9 mouse cellular contexts compared by ENCODE assay signal in genomic region chr2:97478925-97479298, GRCm38 (mm10).
DNase-seq lines count a peak whose midpoint lies in the region; ATAC-seq and TF ChIP-seq lines count a peak whose summit lies in the region.
"Had no signal": no experiment of that assay in that cellular context is flagged by ENCODE, and none has a peak within 500 bp of the region (broad histone marks: within the 10 kb centered on the region; RNA-seq: fewer than 3 reads in every experiment).

No protein-coding gene starts in this region.

- peaks cover 16% of the 10 kb centered on the region for H3K4me1 ChIP-seq in midbrain, embryonic 13.5 days (replicated peaks)
- H3K4me1 ChIP-seq in lung, adult 2 months (ENCODE audit: control insufficient read depth, insufficient read depth, low read length) = no peaks in the 10 kb centered on the region
- H3K4me1 ChIP-seq: lung, embryonic 15.5 days had no signal

- H3K4me3 ChIP-seq in midbrain, embryonic 13.5 days (replicated peaks) = no peak overlapping the region
- no peak overlapping the region for H3K4me3 ChIP-seq in lung, adult 2 months (replicated peaks; ENCODE audit: extremely low read depth, low read depth, low read length)
- H3K4me3 ChIP-seq: lung, embryonic 15.5 days had no signal

- no peak overlapping the region for H3K9ac ChIP-seq in midbrain, embryonic 13.5 days (replicated peaks)
- H3K9ac ChIP-seq: lung, embryonic 15.5 days had no signal

- DNase-seq in adipocyte (ENCODE audit: low spot score) = peak; percentile 77
- peak; percentile 43 for DNase-seq in cerebellum, adult 9-10 months
- DNase-seq in gastrocnemius, postnatal 36 days = peak; percentile 10 to 27
- no peak for DNase-seq in heart, adult 8-10 months (ENCODE audit: low spot score)
- DNase-seq in urinary bladder, postnatal 25 days (ENCODE audit: low spot score) = no peak
- no peak for DNase-seq in lung, adult 2 months

- ATAC-seq in midbrain, embryonic 13.5 days = peak; percentile 83
- ATAC-seq in monocyte, adult 5-6 weeks (replicated peaks; ENCODE audit: insufficient number of reproducible peaks, low FRiP score, low TSS enrichment, poor library complexity, severe bottlenecking) = no peak

- no peak for TF ChIP-seq CTCF in lung, adult 2 months (IDR thresholded peaks at IDR 0.05; ENCODE audit: insufficient read depth, low read length)

- intact Hi-C loops in gastrocnemius, postnatal 36 days (cut with DNase I) = no loop called here

- peak overlapping the region; percentile 46 for H3K4me2 ChIP-seq in midbrain, embryonic 13.5 days (replicated peaks)
- H3K4me2 ChIP-seq: lung, embryonic 15.5 days had no signal

- no peaks in the 10 kb centered on the region; the same call in 1 of the 2 replicates for H3K9me3 ChIP-seq in midbrain, embryonic 13.5 days
- H3K9me3 ChIP-seq: lung, embryonic 15.5 days had no signal

- H3K27me3 ChIP-seq in midbrain, embryonic 13.5 days = no peaks in the 10 kb centered on the region
- H3K27me3 ChIP-seq: lung, embryonic 15.5 days had no signal

- no peak for TF ChIP-seq POLR2A in lung, adult 2 months (IDR thresholded peaks at IDR 0.05; ENCODE audit: borderline replicate concordance, extremely low read depth, low read depth, low read length)

- H3K36me3 ChIP-seq in midbrain, embryonic 13.5 days = no peaks in the 10 kb centered on the region
- H3K36me3 ChIP-seq: lung, embryonic 15.5 days had no signal

- WGBS in midbrain, embryonic 13.5 days = 50% methylated on average over 4 of the region's 4 CpGs
- WGBS in lung, adult 2 months = 71% methylated on average over 4 of the region's 4 CpGs

- peak overlapping the region; percentile 35; the same call in 1 of the 2 replicates for H3K27ac ChIP-seq in midbrain, embryonic 13.5 days
- H3K27ac ChIP-seq: lung, embryonic 15.5 days had no signal

Comparison
In these comparisons a context has a peak if more than half of its experiments do, and no peak if none do; other contexts are left out.
1. DNase-seq: peak in adipocyte (single experiment), cerebellum, adult 9-10 months (single experiment) and gastrocnemius, postnatal 36 days (2 of 2); none in heart, adult 8-10 months (single experiment), urinary bladder, postnatal 25 days (single experiment) and lung, adult 2 months (single experiment).